Mouse (Mus musculus) kidney, embryonic 16.5 days (tissue): ENCODE data around the gene Gm28305. TPM values are rescaled to one million over a fixed set of nuclear protein-coding genes. Genes with fewer than 3 reads are reported as not detected.

Experiments
- ATAC-seq: fragments of 200-750 bp; cut with Nextera tagmentation; 2 replicates; pipeline ENCODE4 v1.8.0; 2017; ENCODE audit warnings: moderate TSS enrichment; ENCODE audit not compliant: low FRiP score, low TSS enrichment
- H3K27ac ChIP-seq: fragments of 300-500 bp; sonication (generic); 2 replicates; pipeline ENCODE4 v1.5.1; 2014; ENCODE audit warnings: low read length
- H3K27me3 ChIP-seq: fragments of 300-500 bp; sonication (generic); 2 replicates; pipeline ENCODE4 v1.6.1; 2014; ENCODE audit warnings: low read length, control low read depth, mixed read lengths; ENCODE audit not compliant: insufficient read depth
- H3K36me3 ChIP-seq: fragments of 300-500 bp; sonication (generic); 2 replicates; pipeline ENCODE4 v1.6.1; 2014; ENCODE audit warnings: low read length, control low read depth, mixed read lengths; ENCODE audit not compliant: insufficient read depth
- H3K4me1 ChIP-seq: fragments of 300-500 bp; sonication (generic); 2 replicates; pipeline ENCODE4 v1.6.1; 2014; ENCODE audit warnings: low read length, control low read depth, mixed read lengths; ENCODE audit not compliant: insufficient read depth
- H3K4me2 ChIP-seq: fragments of 300-500 bp; sonication (generic); replicated peaks from 2 replicates; pipeline ENCODE4 v1.6.1; 2014; ENCODE audit warnings: low read depth, low read length
- H3K4me3 ChIP-seq: fragments of 300-500 bp; sonication (generic); 2 replicates; pipeline ENCODE4 v1.5.1; 2014; ENCODE audit warnings: mild to moderate bottlenecking, low read length
- H3K9ac ChIP-seq: fragments of 300-500 bp; sonication (generic); replicated peaks from 2 replicates; pipeline ENCODE4 v1.6.1; 2014; ENCODE audit warnings: low read length
- H3K9me3 ChIP-seq: fragments of 300-500 bp; sonication (generic); 2 replicates; pipeline ENCODE4 v1.6.1; 2016; ENCODE audit warnings: low read length, control low read depth
- WGBS: fragments of 180-500 bp; shearing (Covaris S2); extraction: QIAGEN DNeasy Blood & Tissue Kit; methylation state at CpG from one replicate; pipeline ENCODE4 v1.1.7; 2014; 5-methylcytosine and 5-hydroxymethylcytosine counted together
- polyA plus RNA-seq: library from polyadenylated mRNA; unstranded; fragments of >200 nt; fragmentation: Nextera tagmentation; extraction: Ambion mirVana; gene quantifications from 2 replicates; pipeline ENCODE4 v1.2.1, GENCODE M21; 2015

The Gm28305 gene
- polyA plus RNA-seq, 1 experiment from 2014 or later = not detected

DNA sequence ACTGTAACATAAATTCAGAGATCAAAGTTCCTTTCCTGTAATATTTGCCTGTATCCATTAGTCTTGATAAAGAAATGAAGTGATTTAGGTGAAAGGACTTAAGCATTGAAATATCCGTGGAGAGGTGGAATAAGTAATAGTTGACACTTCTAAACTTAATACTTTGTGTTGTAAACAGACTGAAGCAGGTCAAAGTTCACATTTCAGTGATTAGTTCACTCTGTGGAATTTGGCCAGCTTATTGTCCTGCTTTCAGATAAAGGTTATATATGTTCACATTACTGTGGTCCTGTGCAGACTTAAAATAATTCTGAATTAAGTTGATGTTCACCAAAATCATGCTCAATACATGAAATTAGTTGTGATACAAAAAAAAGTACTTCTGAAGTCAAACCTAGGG is 24.1 kb downstream of the Gm28305 start:
- H3K4me2 ChIP-seq = no peak overlapping the region

DNA sequence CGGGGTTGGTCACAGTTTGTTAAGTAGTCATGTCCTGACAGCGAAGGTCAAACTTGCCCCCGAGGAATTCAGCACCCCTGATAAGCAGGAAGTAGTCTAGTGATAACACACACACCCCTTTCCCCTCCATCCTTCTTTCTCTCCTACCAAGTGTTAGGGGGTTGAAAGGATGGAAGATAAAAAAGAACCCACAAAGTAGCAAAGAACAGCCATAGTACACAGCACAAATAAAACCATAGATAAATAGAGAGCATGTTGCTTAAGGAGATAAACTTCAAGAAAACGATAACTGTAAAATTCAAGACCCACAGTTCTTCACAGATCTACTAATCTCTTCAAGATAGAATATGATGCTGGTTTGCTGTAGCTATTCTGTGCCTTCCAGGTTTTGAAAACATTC is 29.8 kb downstream of the Gm28305 start:
- Histone ChIP-seq H3K27ac (no peak overlapping the region), H3K27me3 (no peaks in the 10 kb centered on the region), H3K36me3 (0 out of 2 replicates have a peak, but pooled peaks cover 2% of the 10 kb centered on the region), H3K4me3 (no peak overlapping the region), H3K4me1 (no peaks in the 10 kb centered on the region), H3K9ac (no peak overlapping the region), H3K4me2 (no peak overlapping the region), H3K9me3 (no peaks in the 10 kb centered on the region)
- no peak for ATAC-seq
- 76% methylated on average over 4 of the region's 4 CpGs for WGBS

More for the DNA sequence above, 24.1 kb downstream of the Gm28305 start:
- peaks cover 9% of the 10 kb centered on the region; the same call in 1 of the 2 replicates for H3K36me3 ChIP-seq
- no peak for ATAC-seq
- H3K9me3 ChIP-seq = no peaks in the 10 kb centered on the region
- no peak overlapping the region for H3K9ac ChIP-seq
- 27% methylated on average over 1 of the region's 1 CpGs for WGBS
- H3K4me1 ChIP-seq = peaks cover 16% of the 10 kb centered on the region
- H3K27ac ChIP-seq = no peak overlapping the region
- H3K4me3 ChIP-seq = no peak overlapping the region
- H3K27me3 ChIP-seq = no peaks in the 10 kb centered on the region

DNA sequence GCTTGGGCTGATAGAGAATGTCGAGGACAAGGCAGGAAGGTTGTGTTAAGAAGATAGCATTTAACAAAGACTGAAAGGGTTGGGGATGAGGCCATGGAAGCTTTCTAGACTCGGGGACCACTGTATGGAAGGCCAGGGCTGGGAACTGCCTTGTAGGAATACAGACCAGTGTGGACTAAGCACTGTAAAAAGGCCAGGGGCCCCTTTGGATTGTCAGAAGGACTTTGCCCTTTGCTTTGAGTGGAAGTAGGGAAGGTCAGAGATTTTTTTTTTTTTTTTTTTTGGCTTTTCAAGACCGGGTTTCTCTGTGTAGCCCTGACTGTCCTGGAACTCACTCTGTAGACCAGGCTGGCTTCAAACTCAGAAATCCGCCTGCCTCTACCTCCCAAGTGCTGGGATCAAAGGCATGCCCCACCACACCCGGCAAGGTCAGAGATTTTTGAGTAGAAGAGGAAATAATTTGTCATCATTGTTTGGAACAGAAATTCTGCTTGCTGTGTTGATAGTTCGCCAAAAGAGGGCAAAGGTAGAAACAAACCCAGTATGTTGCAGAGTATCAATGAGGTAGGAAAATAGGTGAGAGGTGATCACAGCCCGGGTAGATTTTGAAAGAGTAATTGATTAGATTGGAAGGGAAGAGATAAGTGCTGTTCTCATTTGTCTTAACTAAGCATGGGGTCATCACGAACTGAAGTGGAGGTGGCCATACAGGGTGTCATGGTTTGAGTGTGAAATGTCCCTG is 30.6 kb downstream of the Gm28305 start:
- Histone ChIP-seq H3K4me2 (no peak overlapping the region), H3K27ac (no peak overlapping the region), H3K36me3 (0 out of 2 replicates have a peak, but pooled peaks cover 2% of the 10 kb centered on the region), H3K9ac (no peak overlapping the region), H3K27me3 (no peaks in the 10 kb centered on the region), H3K9me3 (no peaks in the 10 kb centered on the region), H3K4me1 (no peaks in the 10 kb centered on the region), H3K4me3 (no peak overlapping the region)
- no peak for ATAC-seq
- WGBS = 83% methylated on average over 8 of the region's 8 CpGs

DNA sequence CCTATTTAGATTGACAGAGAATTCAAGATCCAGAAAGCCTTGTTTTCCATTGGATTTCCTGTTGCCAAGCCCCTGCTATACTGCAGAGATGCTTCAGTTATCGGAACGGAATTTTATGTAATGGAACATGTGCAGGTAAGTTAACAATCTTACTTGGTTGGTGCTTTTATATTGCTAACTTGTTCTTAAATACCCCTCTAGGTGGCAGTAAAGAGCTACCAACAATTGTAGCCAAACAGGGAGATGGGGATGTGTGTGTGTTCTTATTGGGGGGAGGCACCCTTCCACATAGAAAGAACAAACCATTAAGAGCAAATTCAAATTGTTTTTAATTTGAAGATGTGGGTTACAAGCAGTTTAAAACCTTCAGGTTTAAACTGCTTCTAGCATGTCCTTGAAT is 35.3 kb downstream of the Gm28305 start:
- no peak overlapping the region for H3K4me3 ChIP-seq
- H3K9ac ChIP-seq = no peak overlapping the region
- WGBS = 73% methylated on average over 2 of the region's 2 CpGs

DNA sequence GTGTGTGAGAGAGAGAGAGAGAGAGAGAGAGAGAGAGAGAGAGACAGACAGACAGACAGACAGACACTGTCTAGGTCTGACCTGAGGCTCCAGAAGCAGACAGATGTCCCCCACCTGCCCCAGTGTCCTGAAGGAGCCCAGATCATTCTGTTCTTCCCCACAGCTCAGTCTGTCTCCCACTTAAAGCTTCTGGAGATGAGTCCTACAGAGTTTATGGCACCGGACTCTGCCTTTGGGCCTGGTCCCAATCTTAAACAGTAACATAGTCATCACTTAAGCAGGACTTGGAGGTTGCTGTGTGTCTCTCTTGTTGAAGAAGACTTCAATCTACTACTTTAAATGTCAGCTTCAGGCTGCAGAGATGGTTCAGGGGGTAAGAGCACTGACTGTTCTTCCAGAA is 38.3 kb downstream of the Gm28305 start:
- Histone ChIP-seq H3K4me1 (no peaks in the 10 kb centered on the region), H3K27me3 (no peaks in the 10 kb centered on the region), H3K9me3 (no peaks in the 10 kb centered on the region), H3K4me2 (no peak overlapping the region), H3K4me3 (no peak overlapping the region), H3K9ac (no peak overlapping the region), H3K36me3 (0 out of 2 replicates have a peak, but pooled peaks cover 2% of the 10 kb centered on the region), H3K27ac (no peak overlapping the region)
- WGBS = 91% methylated on average over 1 of the region's 1 CpGs
- ATAC-seq = no peak

More for the DNA sequence above, 35.3 kb downstream of the Gm28305 start:
- no peaks in the 10 kb centered on the region for H3K27me3 ChIP-seq
- no peak overlapping the region for H3K4me2 ChIP-seq
- ATAC-seq = no peak
- 0 out of 2 replicates have a peak, but pooled peaks cover 2% of the 10 kb centered on the region for H3K36me3 ChIP-seq
- no peaks in the 10 kb centered on the region for H3K9me3 ChIP-seq
- H3K27ac ChIP-seq = no peak overlapping the region
- H3K4me1 ChIP-seq = no peaks in the 10 kb centered on the region

DNA sequence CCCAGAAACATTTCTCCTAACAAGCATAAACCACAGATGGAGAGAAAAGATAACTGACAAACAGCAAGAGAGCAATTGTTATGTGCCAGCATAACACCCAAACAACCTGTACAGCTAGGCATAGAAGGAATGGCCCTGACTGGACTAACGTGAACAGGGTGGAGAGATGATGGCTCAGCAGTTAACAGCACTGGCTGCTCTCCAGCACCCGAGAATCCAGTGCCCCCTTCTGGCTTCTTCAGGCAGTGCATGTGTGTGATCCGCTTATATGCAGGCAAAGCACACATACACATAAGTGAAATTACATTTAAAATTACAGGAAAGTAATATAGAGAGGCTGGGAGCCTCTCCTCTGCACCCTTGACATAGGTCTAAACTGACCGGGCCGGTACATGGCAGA is 38.9 kb downstream of the Gm28305 start:
- no peak for ATAC-seq
- Histone ChIP-seq H3K4me1 (no peaks in the 10 kb centered on the region), H3K36me3 (0 out of 2 replicates have a peak, but pooled peaks cover 2% of the 10 kb centered on the region), H3K27me3 (no peaks in the 10 kb centered on the region), H3K9me3 (no peaks in the 10 kb centered on the region), H3K9ac (no peak overlapping the region), H3K4me2 (no peak overlapping the region), H3K4me3 (no peak overlapping the region), H3K27ac (no peak overlapping the region)
- WGBS = 44% methylated on average over 5 of the region's 5 CpGs

DNA sequence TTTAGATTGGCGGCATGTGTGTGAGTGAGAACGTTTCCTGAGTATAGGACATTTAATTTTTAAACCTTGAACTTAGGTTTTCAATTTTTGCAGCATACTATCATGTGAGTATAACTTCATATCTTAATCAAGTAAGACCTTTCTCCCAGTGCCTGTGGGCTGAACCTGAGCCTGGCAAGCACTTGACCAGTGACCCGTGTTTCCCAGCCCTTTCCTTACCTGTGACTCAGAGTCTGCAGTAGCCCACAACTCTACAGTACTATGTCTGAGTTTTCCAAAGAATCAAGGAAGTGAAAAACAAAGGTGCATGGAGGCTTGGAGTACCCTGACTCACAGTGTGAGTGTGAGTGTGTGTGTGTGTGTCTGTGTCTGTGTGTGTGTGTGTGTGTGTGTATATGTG is 39.6 kb downstream of the Gm28305 start:
- Histone ChIP-seq H3K27ac (no peak overlapping the region), H3K4me2 (no peak overlapping the region), H3K4me3 (no peak overlapping the region), H3K4me1 (no peaks in the 10 kb centered on the region), H3K27me3 (no peaks in the 10 kb centered on the region), H3K9ac (no peak overlapping the region), H3K9me3 (no peaks in the 10 kb centered on the region), H3K36me3 (0 out of 2 replicates have a peak, but pooled peaks cover under 1% of the 10 kb centered on the region)
- ATAC-seq = no peak
- 74% methylated on average over 3 of the region's 3 CpGs for WGBS

DNA sequence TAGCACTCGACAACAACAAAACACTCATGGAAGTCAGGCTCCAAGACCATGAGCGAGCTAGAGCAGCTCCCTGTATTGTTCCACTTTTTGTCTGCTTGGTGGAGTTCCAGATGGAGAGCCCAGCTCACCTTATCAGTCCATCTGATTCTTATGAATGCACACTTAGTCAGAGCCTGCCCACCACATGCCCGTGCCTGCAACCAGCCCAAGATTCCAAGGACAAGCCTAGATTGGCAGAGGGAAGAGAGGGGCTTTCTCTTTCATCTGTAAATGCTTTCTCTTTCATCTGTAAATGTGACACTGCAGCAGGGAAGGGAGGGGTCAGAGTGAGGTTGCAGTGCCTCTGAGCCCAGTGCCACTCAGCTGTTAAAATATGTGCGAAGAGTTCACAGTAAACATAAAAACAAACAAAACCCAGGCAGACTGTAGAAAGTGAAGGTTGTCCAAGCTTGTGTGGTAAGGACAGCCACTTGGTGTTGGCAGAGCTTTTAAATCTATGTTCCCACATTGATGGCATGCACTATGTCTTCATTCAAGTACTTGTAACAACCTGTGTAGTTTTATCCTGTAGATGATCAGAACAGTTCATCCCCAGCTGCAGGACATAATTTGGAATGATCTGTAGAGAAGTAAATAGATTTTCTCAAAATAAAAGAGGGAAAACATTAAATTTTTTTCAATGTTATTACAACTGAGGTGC is 45.4 kb downstream of the Gm28305 start:
- H3K27ac ChIP-seq = no peak overlapping the region
- WGBS = 59% methylated on average over 4 of the region's 4 CpGs
- H3K9ac ChIP-seq = no peak overlapping the region
- no peak overlapping the region for H3K4me3 ChIP-seq
- no peaks in the 10 kb centered on the region for H3K4me1 ChIP-seq
- no peak overlapping the region for H3K4me2 ChIP-seq
- no peaks in the 10 kb centered on the region for H3K9me3 ChIP-seq
- H3K27me3 ChIP-seq = no peaks in the 10 kb centered on the region
- H3K36me3 ChIP-seq = no peaks in the 10 kb centered on the region
- no peak for ATAC-seq

DNA sequence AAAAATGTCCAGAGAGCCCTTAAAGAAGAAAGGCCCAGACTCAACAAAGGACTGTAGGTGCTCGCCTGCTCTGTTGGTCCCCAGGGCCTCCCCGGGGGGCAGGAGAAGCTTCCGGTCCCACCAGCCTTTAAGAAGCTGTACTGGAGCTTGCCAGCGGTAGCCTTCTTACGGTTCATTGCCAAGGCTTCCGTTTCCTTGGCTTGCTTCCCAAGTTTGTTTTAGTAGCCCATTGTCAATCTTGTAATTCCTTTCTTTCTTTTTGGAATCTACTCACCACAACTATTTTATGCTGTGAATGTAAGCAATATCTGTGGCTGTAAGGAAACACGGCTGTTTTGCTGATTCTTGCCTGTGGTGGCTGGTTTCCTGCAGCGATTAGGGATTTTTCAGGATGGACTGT is 48.1 kb downstream of the Gm28305 start:
- H3K27ac ChIP-seq = peak overlapping the region; percentile 27; the same call in 1 of the 2 replicates
- no peak overlapping the region for H3K4me2 ChIP-seq
- H3K4me3 ChIP-seq = no peak overlapping the region
- H3K27me3 ChIP-seq = no peaks in the 10 kb centered on the region
- no peak for ATAC-seq
- WGBS = 59% methylated on average over 8 of the region's 8 CpGs
- no peak overlapping the region for H3K9ac ChIP-seq
- no peaks in the 10 kb centered on the region for H3K9me3 ChIP-seq
- no peaks in the 10 kb centered on the region for H3K36me3 ChIP-seq
- H3K4me1 ChIP-seq = no peaks in the 10 kb centered on the region

DNA sequence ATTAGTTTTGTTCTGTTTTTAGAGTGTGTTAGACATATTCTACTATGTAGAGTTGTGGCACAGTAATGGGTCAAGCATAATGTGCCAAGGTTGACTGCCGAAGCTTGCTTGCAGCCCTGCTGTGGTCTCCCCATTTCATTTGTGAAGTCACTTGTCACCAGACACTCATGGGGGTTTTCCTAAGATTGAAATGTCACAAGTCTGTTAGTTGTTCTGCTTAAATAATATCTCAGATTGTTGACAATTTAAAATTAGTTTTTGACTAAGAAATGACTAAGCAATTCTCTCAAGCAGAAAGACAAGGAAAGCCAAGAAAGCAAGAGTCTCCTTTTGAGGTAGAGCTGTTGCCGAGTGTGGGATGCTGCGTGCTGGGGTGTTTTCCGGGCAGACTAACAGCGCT is 52.5 kb downstream of the Gm28305 start:
- H3K4me1 ChIP-seq = no peaks in the 10 kb centered on the region
- WGBS = 81% methylated on average over 5 of the region's 5 CpGs
- H3K27me3 ChIP-seq = no peaks in the 10 kb centered on the region
- no peak overlapping the region for H3K27ac ChIP-seq
- H3K4me2 ChIP-seq = no peak overlapping the region
- no peak overlapping the region for H3K9ac ChIP-seq
- H3K36me3 ChIP-seq = no peaks in the 10 kb centered on the region
- no peak overlapping the region for H3K4me3 ChIP-seq
- ATAC-seq = no peak
- H3K9me3 ChIP-seq = no peaks in the 10 kb centered on the region
